Mouse (Mus musculus): ENCODE results near the gene Tnrc18.
"Not testable (repeated sequence)": the region's sequence is repeated elsewhere in the genome, so short reads cannot be mapped to it uniquely, and the experiment has no call there.

DNA sequence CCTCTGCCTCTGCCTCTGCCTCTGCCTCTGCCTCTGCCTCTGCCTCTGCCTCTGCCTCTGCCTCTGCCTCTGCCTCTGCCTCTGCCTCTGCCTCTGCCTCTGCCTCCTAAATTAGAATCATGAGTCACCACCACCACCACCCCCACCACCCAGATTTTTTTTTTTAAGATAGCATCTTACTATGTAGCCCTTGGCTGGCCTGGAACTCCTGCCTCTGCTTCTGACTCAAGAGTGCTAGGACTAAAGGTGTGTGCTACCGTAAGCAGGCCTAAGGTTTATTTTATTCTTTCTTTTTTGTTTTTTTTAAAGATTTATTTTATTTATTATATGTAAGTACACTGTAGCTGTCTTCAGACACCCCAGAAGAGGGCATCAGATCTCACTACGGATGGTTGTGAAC lies 20.0 kb upstream of the Tnrc18 start:
- not testable (repeated sequence) for TF ChIP-seq KAT2A (IDR thresholded peaks at IDR 0.05; ENCODE audit: insufficient replicate concordance, low read length); CTCF (conservative IDR thresholded peaks at IDR 0.05 in 1 of 2, IDR thresholded peaks at IDR 0.05 in 1 of 2; ENCODE audit: low read depth in 2 of 2, low read length in 2 of 2); EP300 (IDR thresholded peaks at IDR 0.05; ENCODE audit: low read length); ZMIZ1 (IDR thresholded peaks at IDR 0.05; ENCODE audit: low read depth, low read length); POLR2AphosphoS2 (IDR thresholded peaks at IDR 0.05; ENCODE audit: low read depth, low read length); CHD2 (IDR thresholded peaks at IDR 0.05; ENCODE audit: low read length); POLR2A (IDR thresholded peaks at IDR 0.05; ENCODE audit: low read depth, low read length); TCF12 (IDR thresholded peaks at IDR 0.05; ENCODE audit: low read depth, low read length); MAFK (IDR thresholded peaks at IDR 0.05; ENCODE audit: insufficient replicate concordance, low read length); USF2 (conservative IDR thresholded peaks at IDR 0.05; ENCODE audit: low read depth, low read length); UBTF (IDR thresholded peaks at IDR 0.05; ENCODE audit: low read depth, low read length); BHLHE40 (IDR thresholded peaks at IDR 0.05; ENCODE audit: low read depth, low read length)

Data from CH12.LX (cell line).